Mouse (Mus musculus): Measurements from ENCODE around the gene Spon2. TPM values are rescaled to one million over a fixed set of nuclear protein-coding genes. Genes with fewer than 3 reads are reported as not detected.

Gene Spon2
- total RNA-seq, 2 experiments from 2014 or later = 2.1 to 2.6 TPM

- intact Hi-C loops (cut with DNase I) = no loop called here
- no peak for DNase-seq
Observed at GRCm38 (mm10) chr5:33218746-33219449, 643 bp upstream of the Spon2 start.

GRCm38 (mm10) chr5:33217663-33218062, 592 bp downstream of the Spon2 start:
- intact Hi-C loops (cut with DNase I) = no loop called here
- no peak for DNase-seq

GRCm38 (mm10) chr5:33214723-33215122, 3.5 kb downstream of the Spon2 start:
- intact Hi-C loops (cut with DNase I) = no loop called here

GRCm38 (mm10) chr5:33211254-33211653, 7.0 kb downstream of the Spon2 start:
- intact Hi-C loops (cut with DNase I) = no loop called here
- no peak for DNase-seq

More at GRCm38 (mm10) chr5:33214723-33215122, 3.5 kb downstream of the Spon2 start:
- DNase-seq = no peak

GRCm38 (mm10) chr5:33210515-33210914, 7.7 kb downstream of the Spon2 start:
- no peak for DNase-seq
- intact Hi-C loops (cut with DNase I) = no loop called here

- intact Hi-C loops (cut with DNase I) = no loop called here
- DNase-seq = no peak
Observed at GRCm38 (mm10) chr5:33208533-33209245, 9.6 kb downstream of the Spon2 start.

- DNase-seq = no peak
- intact Hi-C loops (cut with DNase I) = no loop called here
Observed at GRCm38 (mm10) chr5:33207136-33207535, 11.1 kb downstream of the Spon2 start.

- intact Hi-C loops (cut with DNase I) = no loop called here
- DNase-seq = no peak
Observed at GRCm38 (mm10) chr5:33206328-33206727, 11.9 kb downstream of the Spon2 start.

- no peak for DNase-seq
- intact Hi-C loops (cut with DNase I) = loop anchor here (2.0 kb wide), 1 partner anchor 93 kb away; no protein-coding TSS in a partner anchor
Observed at GRCm38 (mm10) chr5:33204284-33204683, 14.0 kb downstream of the Spon2 start.

- DNase-seq = peak; percentile 82 to 85
- intact Hi-C loops (cut with DNase I) = loop anchor here (1.0 to 2.0 kb wide), 5 partner anchors 43 to 239 kb away; no protein-coding TSS in a partner anchor
Observed at GRCm38 (mm10) chr5:33203691-33204242, 14.5 kb downstream of the Spon2 start.

GRCm38 (mm10) chr5:33203171-33203565, 15.1 kb downstream of the Spon2 start:
- intact Hi-C loops (cut with DNase I) = loop anchor here (1.0 to 2.0 kb wide), 4 partner anchors 43 to 240 kb away; no protein-coding TSS in a partner anchor
- no peak for DNase-seq

- intact Hi-C loops (cut with DNase I) = loop anchor here (1.0 to 2.0 kb wide), 4 partner anchors 44 to 240 kb away; no protein-coding TSS in a partner anchor
- DNase-seq = no peak
Observed at GRCm38 (mm10) chr5:33202516-33203170, 15.6 kb downstream of the Spon2 start.

- DNase-seq = no peak
- intact Hi-C loops (cut with DNase I) = loop anchor here (2.0 kb wide), 3 partner anchors 69 to 241 kb away; no protein-coding TSS in a partner anchor
Observed at GRCm38 (mm10) chr5:33201697-33202096, 16.6 kb downstream of the Spon2 start.

GRCm38 (mm10) chr5:33200071-33200470, 18.2 kb downstream of the Spon2 start:
- intact Hi-C loops (cut with DNase I) = no loop called here
- DNase-seq = no peak

GRCm38 (mm10) chr5:33195246-33195852, 22.9 kb downstream of the Spon2 start:
- intact Hi-C loops (cut with DNase I) = no loop called here

GRCm38 (mm10) chr5:33193567-33193966, 24.7 kb downstream of the Spon2 start:
- DNase-seq = no peak
- intact Hi-C loops (cut with DNase I) = no loop called here

More at GRCm38 (mm10) chr5:33195246-33195852, 22.9 kb downstream of the Spon2 start:
- DNase-seq = no peak

Measured in heart, postnatal 36 days (tissue).